ENCODE assay signal across 16 mouse cellular contexts in genomic region chr11:36481524-36481923, GRCm38 (mm10).
DNase-seq lines count a peak whose midpoint lies in the region; ATAC-seq and TF ChIP-seq lines count a peak whose summit lies in the region.
"Had no signal": no experiment of that assay in that cellular context is flagged by ENCODE, and none has a peak within 500 bp of the region (broad histone marks: within the 10 kb centered on the region; RNA-seq: fewer than 3 reads in every experiment).

No protein-coding gene starts in this region.

- no peak for TF ChIP-seq EP300 in heart, postnatal 0 days (IDR thresholded peaks at IDR 0.05; ENCODE audit: low read depth)
- no peak for TF ChIP-seq EP300 in lung, postnatal 0 days (IDR thresholded peaks at IDR 0.05)

- 73% methylated on average over 7 of the region's 7 CpGs for WGBS in forebrain, embryonic 12.5 days
- 81% methylated on average over 7 of the region's 7 CpGs for WGBS in forebrain, embryonic 11.5 days
- 25% methylated on average over 7 of the region's 7 CpGs for WGBS in heart, postnatal 0 days
- 28% methylated on average over 7 of the region's 7 CpGs for WGBS in lung, embryonic 16.5 days
- 30% methylated on average over 7 of the region's 7 CpGs for WGBS in lung, postnatal 0 days
- WGBS in midbrain, embryonic 15.5 days = 43% methylated on average over 7 of the region's 7 CpGs

- no peaks in the 10 kb centered on the region for H3K9me3 ChIP-seq in forebrain, embryonic 12.5 days
- H3K9me3 ChIP-seq in forebrain, embryonic 11.5 days (ENCODE audit: control insufficient read depth, low read length) = no peaks in the 10 kb centered on the region
- no peaks in the 10 kb centered on the region for H3K9me3 ChIP-seq in heart, postnatal 0 days (replicated peaks; ENCODE audit: control insufficient read depth, low read length)
- no peaks in the 10 kb centered on the region for H3K9me3 ChIP-seq in lung, embryonic 16.5 days (ENCODE audit: control insufficient read depth, low read length)
- H3K9me3 ChIP-seq in lung, postnatal 0 days (ENCODE audit: low read length) = no peaks in the 10 kb centered on the region
- no peaks in the 10 kb centered on the region for H3K9me3 ChIP-seq in midbrain, embryonic 15.5 days
- H3K9me3 ChIP-seq: limb, embryonic 12.5 days; liver, embryonic 15.5 days had no signal

- ATAC-seq in forebrain, embryonic 12.5 days (ENCODE audit: low FRiP score) = peak; percentile 44; the same call in 1 of the 2 replicates
- ATAC-seq in forebrain, embryonic 11.5 days (replicated peaks; ENCODE audit: low FRiP score) = no peak
- peak; percentile 41; the same call in 1 of the 2 replicates for ATAC-seq in heart, postnatal 0 days (ENCODE audit: insufficient read depth, low read depth)
- peak; percentile 78 for ATAC-seq in lung, embryonic 16.5 days (ENCODE audit: low read depth)
- no peak for ATAC-seq in lung, postnatal 0 days
- ATAC-seq in midbrain, embryonic 15.5 days (replicated peaks) = 0 out of 2 replicates have a peak, but pooled peaks have one; percentile 18

- H3K27me3 ChIP-seq in forebrain, embryonic 12.5 days = no peaks in the 10 kb centered on the region
- no peaks in the 10 kb centered on the region for H3K27me3 ChIP-seq in forebrain, embryonic 11.5 days (ENCODE audit: control insufficient read depth, insufficient read depth, low read length)
- H3K27me3 ChIP-seq in heart, postnatal 0 days (ENCODE audit: control insufficient read depth, insufficient read depth, low read length) = no peaks in the 10 kb centered on the region
- peaks cover 6% of the 10 kb centered on the region for H3K27me3 ChIP-seq in lung, embryonic 16.5 days (ENCODE audit: control insufficient read depth, insufficient read depth, low read depth, low read length)
- no peaks in the 10 kb centered on the region for H3K27me3 ChIP-seq in lung, postnatal 0 days (replicated peaks; ENCODE audit: insufficient read depth, low read length)
- no peaks in the 10 kb centered on the region for H3K27me3 ChIP-seq in midbrain, embryonic 15.5 days (replicated peaks)
- H3K27me3 ChIP-seq: liver, embryonic 15.5 days had no signal

- H3K4me1 ChIP-seq in forebrain, embryonic 12.5 days = peaks cover 34% of the 10 kb centered on the region
- no peaks in the 10 kb centered on the region for H3K4me1 ChIP-seq in forebrain, embryonic 11.5 days (replicated peaks; ENCODE audit: control insufficient read depth, insufficient read depth, low read length)
- peaks cover 13% of the 10 kb centered on the region for H3K4me1 ChIP-seq in heart, postnatal 0 days (ENCODE audit: control insufficient read depth, insufficient read depth)
- H3K4me1 ChIP-seq in lung, embryonic 16.5 days (replicated peaks; ENCODE audit: control insufficient read depth, insufficient read depth, low read length) = no peaks in the 10 kb centered on the region
- no peaks in the 10 kb centered on the region for H3K4me1 ChIP-seq in lung, postnatal 0 days (ENCODE audit: insufficient read depth, low read depth, low read length)
- peaks cover 78% of the 10 kb centered on the region for H3K4me1 ChIP-seq in midbrain, embryonic 15.5 days
- H3K4me1 ChIP-seq: limb, embryonic 12.5 days; liver, embryonic 15.5 days had no signal

- H3K27ac ChIP-seq in forebrain, embryonic 12.5 days = no peak overlapping the region
- no peak overlapping the region for H3K27ac ChIP-seq in forebrain, embryonic 11.5 days (ENCODE audit: low read depth, low read length)
- no peak overlapping the region; the same call in 1 of the 2 replicates for H3K27ac ChIP-seq in heart, postnatal 0 days (ENCODE audit: low read depth)
- no peak overlapping the region for H3K27ac ChIP-seq in lung, embryonic 16.5 days (ENCODE audit: low read length)
- H3K27ac ChIP-seq in lung, postnatal 0 days (ENCODE audit: low read length) = no peak overlapping the region
- H3K27ac ChIP-seq in midbrain, embryonic 15.5 days = no peak overlapping the region
- H3K27ac ChIP-seq: limb, embryonic 12.5 days; liver, embryonic 15.5 days; macrophage had no signal

- no peak for DNase-seq in forebrain, embryonic 11.5 days (ENCODE audit: low spot score)
- DNase-seq in heart, postnatal 0 days (ENCODE audit: low spot score) = no peak
- DNase-seq in heart, adult 8-10 months (ENCODE audit: low spot score) = no peak
- DNase-seq in lung, postnatal 0 days (ENCODE audit: low spot score) = no peak
- no peak for DNase-seq in adrenal gland, adult (ENCODE audit: inconsistent age in 2 of 2, low spot score in 1 of 2)
- DNase-seq: cerebellum, postnatal 10 days; embryo, embryonic 11 days; kidney, adult 8-10 months; kidney, postnatal 36 days; thymus, postnatal 25 days had no signal

- H3K4me3 ChIP-seq in forebrain, embryonic 12.5 days (replicated peaks) = no peak overlapping the region
- no peak overlapping the region for H3K4me3 ChIP-seq in forebrain, embryonic 11.5 days (ENCODE audit: low read depth, low read length)
- no peak overlapping the region for H3K4me3 ChIP-seq in heart, postnatal 0 days (ENCODE audit: low read depth, low read length)
- no peak overlapping the region for H3K4me3 ChIP-seq in lung, embryonic 16.5 days (ENCODE audit: low read length)
- H3K4me3 ChIP-seq in lung, postnatal 0 days (ENCODE audit: low read depth, low read length) = no peak overlapping the region
- no peak overlapping the region for H3K4me3 ChIP-seq in midbrain, embryonic 15.5 days
- H3K4me3 ChIP-seq: limb, embryonic 12.5 days; liver, embryonic 15.5 days had no signal

- no peak overlapping the region for H3K9ac ChIP-seq in forebrain, embryonic 12.5 days
- H3K9ac ChIP-seq in forebrain, embryonic 11.5 days (ENCODE audit: low read length) = no peak overlapping the region
- no peak overlapping the region for H3K9ac ChIP-seq in heart, postnatal 0 days (replicated peaks; ENCODE audit: low read depth, low read length)
- no peak overlapping the region for H3K9ac ChIP-seq in lung, embryonic 16.5 days (ENCODE audit: low read length)
- no peak overlapping the region for H3K9ac ChIP-seq in lung, postnatal 0 days (replicated peaks; ENCODE audit: low read depth)
- no peak overlapping the region for H3K9ac ChIP-seq in midbrain, embryonic 15.5 days
- H3K9ac ChIP-seq: limb, embryonic 12.5 days; liver, embryonic 15.5 days had no signal

- no peak for TF ChIP-seq CTCF in heart, postnatal 0 days (IDR thresholded peaks at IDR 0.05; ENCODE audit: low read depth)
- no peak for TF ChIP-seq CTCF in lung, postnatal 0 days (IDR thresholded peaks at IDR 0.05)

- H3K4me2 ChIP-seq in forebrain, embryonic 12.5 days = no peak overlapping the region
- H3K4me2 ChIP-seq in forebrain, embryonic 11.5 days (ENCODE audit: low read depth, low read length, severe bottlenecking) = no peak overlapping the region
- no peak overlapping the region for H3K4me2 ChIP-seq in heart, postnatal 0 days (ENCODE audit: low read depth, low read length)
- no peak overlapping the region for H3K4me2 ChIP-seq in lung, embryonic 16.5 days (ENCODE audit: low read depth, low read length)
- H3K4me2 ChIP-seq in lung, postnatal 0 days (replicated peaks; ENCODE audit: low read depth, low read length) = no peak overlapping the region
- no peak overlapping the region for H3K4me2 ChIP-seq in midbrain, embryonic 15.5 days
- H3K4me2 ChIP-seq: limb, embryonic 12.5 days; liver, embryonic 15.5 days had no signal

- no peaks in the 10 kb centered on the region for H3K36me3 ChIP-seq in forebrain, embryonic 12.5 days (replicated peaks)
- H3K36me3 ChIP-seq in forebrain, embryonic 11.5 days (ENCODE audit: control insufficient read depth, insufficient read depth, low read length) = no peaks in the 10 kb centered on the region
- H3K36me3 ChIP-seq in heart, postnatal 0 days (replicated peaks; ENCODE audit: control insufficient read depth, insufficient read depth, low read length) = no peaks in the 10 kb centered on the region
- no peaks in the 10 kb centered on the region for H3K36me3 ChIP-seq in lung, embryonic 16.5 days (ENCODE audit: control insufficient read depth, insufficient read depth, low read length)
- H3K36me3 ChIP-seq in lung, postnatal 0 days (ENCODE audit: insufficient read depth, low read length) = no peaks in the 10 kb centered on the region
- no peaks in the 10 kb centered on the region for H3K36me3 ChIP-seq in midbrain, embryonic 15.5 days (replicated peaks)
- H3K36me3 ChIP-seq: limb, embryonic 12.5 days; liver, embryonic 15.5 days had no signal

Comparison
In these comparisons a context has a peak if more than half of its experiments do, and no peak if none do; other contexts are left out.
1. ATAC-seq: peak in forebrain, embryonic 12.5 days (single experiment), heart, postnatal 0 days (single experiment), lung, embryonic 16.5 days (single experiment) and midbrain, embryonic 15.5 days (single experiment); none in forebrain, embryonic 11.5 days (single experiment) and lung, postnatal 0 days (single experiment).